22 mouse cellular contexts compared by ENCODE assay signal in genomic region chr10:43824009-43824408, GRCm38 (mm10).
DNase-seq lines count a peak whose midpoint lies in the region; ATAC-seq and TF ChIP-seq lines count a peak whose summit lies in the region.
"Had no signal": no experiment of that assay in that cellular context is flagged by ENCODE, and none has a peak within 500 bp of the region (broad histone marks: within the 10 kb centered on the region; RNA-seq: fewer than 3 reads in every experiment).

No protein-coding gene starts in this region.

- 76% methylated on average over 5 of the region's 5 CpGs for WGBS in midbrain, postnatal 0 days
- WGBS in midbrain, embryonic 16.5 days = 84% methylated on average over 5 of the region's 5 CpGs

- no peak overlapping the region for H3K4me2 ChIP-seq in midbrain, postnatal 0 days (ENCODE audit: low read depth, low read length, poor library complexity, severe bottlenecking)
- H3K4me2 ChIP-seq in midbrain, embryonic 16.5 days (ENCODE audit: low read length) = no peak overlapping the region
- H3K4me2 ChIP-seq: embryonic facial prominence, embryonic 13.5 days; forebrain, embryonic 12.5 days; heart, embryonic 11.5 days; heart, embryonic 15.5 days; hindbrain, embryonic 15.5 days had no signal

- H3K27ac ChIP-seq in midbrain, postnatal 0 days (ENCODE audit: low read depth, low read length) = no peak overlapping the region
- H3K27ac ChIP-seq in midbrain, embryonic 16.5 days (ENCODE audit: low read length) = no peak overlapping the region
- H3K27ac ChIP-seq: embryonic facial prominence, embryonic 13.5 days; forebrain, embryonic 12.5 days; heart, adult 2 months; heart, embryonic 15.5 days; hindbrain, embryonic 15.5 days had no signal

- DNase-seq in midbrain, postnatal 0 days (ENCODE audit: low spot score) = peak; percentile 19
- peak; percentile 38 for DNase-seq in thymus, postnatal 0 days (ENCODE audit: low spot score)
- no peak for DNase-seq in thymus, postnatal 36 days
- DNase-seq: adrenal gland, postnatal 14 days; cerebellum, adult 11-12 months; cerebellum, adult 9-10 months; cerebellum, postnatal 36 days; gastrocnemius, postnatal 14 days; heart, adult 2 months; heart, postnatal 14 days had no signal

- no peak overlapping the region for H3K4me3 ChIP-seq in midbrain, postnatal 0 days (ENCODE audit: low read depth, low read length)
- no peak overlapping the region for H3K4me3 ChIP-seq in midbrain, embryonic 16.5 days (ENCODE audit: low read depth, low read length)
- H3K4me3 ChIP-seq: embryonic facial prominence, embryonic 13.5 days; forebrain, embryonic 12.5 days; heart, adult 2 months; heart, embryonic 15.5 days; hindbrain, embryonic 15.5 days had no signal

- H3K4me1 ChIP-seq in midbrain, postnatal 0 days (ENCODE audit: insufficient read depth, low read length) = no peaks in the 10 kb centered on the region
- no peaks in the 10 kb centered on the region for H3K4me1 ChIP-seq in midbrain, embryonic 16.5 days (ENCODE audit: control insufficient read depth, insufficient read depth, low read length)
- H3K4me1 ChIP-seq: embryonic facial prominence, embryonic 13.5 days; forebrain, embryonic 12.5 days; heart, embryonic 15.5 days; hindbrain, embryonic 15.5 days had no signal

- H3K27me3 ChIP-seq in midbrain, postnatal 0 days (ENCODE audit: insufficient read depth, low read length) = no peaks in the 10 kb centered on the region
- no peaks in the 10 kb centered on the region for H3K27me3 ChIP-seq in midbrain, embryonic 16.5 days (ENCODE audit: control insufficient read depth, insufficient read depth, low read depth, low read length)
- H3K27me3 ChIP-seq: embryonic facial prominence, embryonic 13.5 days; forebrain, embryonic 12.5 days; heart, embryonic 15.5 days; hindbrain, embryonic 15.5 days; Patski had no signal

- no peak for TF ChIP-seq CTCF in midbrain, postnatal 0 days (IDR thresholded peaks at IDR 0.05)

- H3K9me3 ChIP-seq in midbrain, postnatal 0 days (ENCODE audit: low read length) = no peaks in the 10 kb centered on the region
- no peaks in the 10 kb centered on the region for H3K9me3 ChIP-seq in midbrain, embryonic 16.5 days (replicated peaks; ENCODE audit: control insufficient read depth, low read length, poor library complexity, severe bottlenecking)
- H3K9me3 ChIP-seq: forebrain, embryonic 12.5 days; hindbrain, embryonic 15.5 days had no signal

- no peak overlapping the region for H3K9ac ChIP-seq in midbrain, postnatal 0 days (replicated peaks; ENCODE audit: low read length, poor library complexity, severe bottlenecking)
- no peak overlapping the region for H3K9ac ChIP-seq in midbrain, embryonic 16.5 days (ENCODE audit: low read depth, low read length)
- H3K9ac ChIP-seq: embryonic facial prominence, embryonic 13.5 days; forebrain, embryonic 12.5 days; heart, embryonic 15.5 days; hindbrain, embryonic 15.5 days had no signal

- ATAC-seq in midbrain, postnatal 0 days (ENCODE audit: low FRiP score) = no peak
- no peak for ATAC-seq in midbrain, embryonic 16.5 days
- ATAC-seq in neutrophil, adult 5-6 weeks (ENCODE audit: extremely low read depth, insufficient number of reproducible peaks, low FRiP score, poor library complexity, severe bottlenecking) = peak; percentile 56; the same call in 1 of the 2 replicates
- no peak for ATAC-seq in megakaryocyte, adult 5-6 weeks (ENCODE audit: poor library complexity, severe bottlenecking)
- ATAC-seq: activated CD4-positive, CD25-positive, alpha-beta regulatory T cell, adult 4 months; CD4-positive, CD25-positive, alpha-beta regulatory T cell, adult 4 months; forebrain, embryonic 16.5 days; Patski had no signal

- no peaks in the 10 kb centered on the region for H3K36me3 ChIP-seq in midbrain, postnatal 0 days (ENCODE audit: insufficient read depth, low read length)
- no peaks in the 10 kb centered on the region for H3K36me3 ChIP-seq in midbrain, embryonic 16.5 days (ENCODE audit: control insufficient read depth, insufficient read depth, low read length)
- H3K36me3 ChIP-seq: embryonic facial prominence, embryonic 13.5 days; forebrain, embryonic 12.5 days; heart, embryonic 15.5 days; hindbrain, embryonic 15.5 days had no signal

Comparison
In these comparisons a context has a peak if more than half of its experiments do, and no peak if none do; other contexts are left out.
1. DNase-seq: peak in midbrain, postnatal 0 days (single experiment) and thymus, postnatal 0 days (single experiment); none in thymus, postnatal 36 days (0 of 2).